Mouse (Mus musculus) inflammation-experienced regulatory T-cells (primary cell): ENCODE results near the gene Tmem86a. TPM values are rescaled to one million over a fixed set of nuclear protein-coding genes. Genes with fewer than 3 reads are reported as not detected.

Experiments
- polyA plus RNA-seq, 2 experiments: library from polyadenylated mRNA; unstranded; fragments of 100-300 nt; shearing (Covaris generic); gene quantifications; one replicate each; pipeline ENCODE4 v1.2.1; 2017

Tmem86a gene
- polyA plus RNA-seq, result 1 to 10 TPM in 1 of 2 experiments, under 1 TPM in 1; 0.97 to 4.9 TPM

DNA sequence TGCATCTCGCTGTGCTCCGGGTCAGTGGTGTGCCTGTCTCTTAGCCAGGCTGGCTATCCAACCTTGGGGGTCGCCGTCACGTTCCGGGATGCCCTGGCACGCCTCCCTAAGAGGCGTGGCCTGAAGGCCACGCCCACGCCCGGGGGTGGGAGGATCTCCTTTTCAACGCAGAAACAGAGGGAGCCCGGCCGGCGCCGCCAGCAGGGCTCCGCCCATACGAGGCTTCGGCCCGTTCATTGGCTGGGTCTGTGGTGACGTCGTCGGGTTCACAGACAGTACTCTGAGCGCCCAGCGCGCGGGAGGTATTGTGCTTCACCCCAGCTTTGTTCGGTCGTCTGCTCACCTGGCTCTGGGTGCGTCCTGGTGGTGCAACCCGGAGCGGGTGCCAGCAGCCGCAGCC, at the start of gene Tmem86a:
Tmem86a (plus strand) TSS at position 236 of the 400 bp plus-strand sequence.

GRCm38 (mm10) chr7:47008168-47008993, 42.0 kb upstream of the Tmem86a start, which contains the start of gene Spty2d1:
Gene Spty2d1 (minus strand): TSS chr7:47008411.

Other genes starting within 250 kb of the Tmem86a start
- gene Ldha, start 209.1 kb upstream of the Tmem86a start, polyA plus RNA-seq, result 1,000 to 10,000 TPM in 1 of 2 experiments, 100 to 1,000 TPM in 1; 964 to 1,128 TPM
- not detected for gene Ldhc, start 189.4 kb upstream of the Tmem86a start, polyA plus RNA-seq
- 100 to 1,000 TPM; 114 to 143 TPM for gene Tsg101, start 130.6 kb upstream of the Tmem86a start, polyA plus RNA-seq
- gene Uevld, start 92.1 kb upstream of the Tmem86a start, polyA plus RNA-seq, result 1 to 10 TPM; 5.2 to 6.3 TPM
- gene Gm9999, start 67.0 kb upstream of the Tmem86a start, polyA plus RNA-seq, result 1 to 10 TPM in 1 of 2 experiments, not detected in 1; 1.4 TPM
- gene Spty2d1, start 42.2 kb upstream of the Tmem86a start, polyA plus RNA-seq, result 10 to 100 TPM; 44.4 to 59.7 TPM
- gene Ptpn5, start 83.1 kb downstream of the Tmem86a start, polyA plus RNA-seq, result 10 to 100 TPM in 1 of 2 experiments, 1 to 10 TPM in 1; 5.2 to 23.9 TPM
- not detected for gene Mrgpra6, start 154.3 kb downstream of the Tmem86a start, polyA plus RNA-seq
- not detected for gene Mrgpra9, start 202.2 kb downstream of the Tmem86a start, polyA plus RNA-seq